Mouse (Mus musculus): ENCODE data around the gene Gucy1b1.

Gene Gucy1b1

DNA sequence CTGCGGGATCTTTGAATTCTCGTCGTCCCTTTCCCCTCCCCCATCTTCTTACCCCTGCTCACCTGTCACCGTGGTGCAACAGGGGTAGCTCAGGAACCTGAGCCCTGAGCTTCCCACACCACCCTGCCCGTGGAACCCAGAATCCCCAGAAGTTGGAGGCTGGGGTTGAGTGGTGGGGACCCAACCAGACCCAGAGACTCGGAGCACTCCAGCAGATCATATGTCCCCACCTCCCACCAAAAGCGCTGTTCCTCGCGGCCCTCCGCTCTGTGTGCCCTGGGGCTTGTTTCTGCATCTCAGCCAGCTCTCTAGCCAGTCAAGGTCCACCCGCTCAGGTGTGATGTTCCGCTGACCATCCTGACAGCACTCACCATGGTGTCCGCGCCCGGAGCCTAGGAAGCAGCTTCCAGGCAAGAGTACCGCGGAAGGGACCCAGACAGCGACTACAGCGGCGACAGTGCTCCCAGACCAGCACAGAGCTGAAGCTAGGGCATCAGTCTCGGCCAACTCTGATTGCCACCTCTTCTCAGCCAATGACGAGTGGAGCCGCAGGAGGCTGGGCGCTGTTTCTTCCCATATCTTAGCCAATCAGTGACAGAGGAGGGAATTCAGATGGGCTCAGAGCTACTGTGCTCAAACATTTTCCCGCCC lies at the start of gene Gucy1b1:
TSS of gene Gucy1b1 (minus strand) at position 489 of the 651 bp plus-strand sequence.
- DNase-seq: peak; percentile 71

DNA sequence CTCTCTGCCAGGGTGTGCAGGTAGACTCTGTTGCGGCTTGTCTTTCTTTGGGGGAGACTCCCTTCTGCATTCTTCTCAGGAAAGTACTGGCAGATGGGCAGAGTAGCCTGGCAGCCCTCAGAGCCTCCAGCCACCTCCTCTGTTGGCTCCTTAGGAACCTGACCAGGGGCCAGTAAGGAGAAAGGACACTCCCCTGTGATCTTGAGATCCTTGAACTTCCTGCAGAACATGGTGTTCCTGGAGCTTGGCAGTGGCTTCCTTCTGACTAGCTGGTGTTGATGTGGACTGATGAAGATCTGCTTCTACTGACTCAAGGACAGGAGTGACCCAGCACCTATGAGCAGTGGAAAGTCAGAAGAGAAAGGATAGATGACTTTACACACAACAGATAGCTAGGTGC lies 44.4 kb upstream of the Gucy1b1 start:
- no peak for DNase-seq

- no peak for DNase-seq
Measured at GRCm38 (mm10) chr3:82112439-82112838, 38.0 kb upstream of the Gucy1b1 start.

DNA sequence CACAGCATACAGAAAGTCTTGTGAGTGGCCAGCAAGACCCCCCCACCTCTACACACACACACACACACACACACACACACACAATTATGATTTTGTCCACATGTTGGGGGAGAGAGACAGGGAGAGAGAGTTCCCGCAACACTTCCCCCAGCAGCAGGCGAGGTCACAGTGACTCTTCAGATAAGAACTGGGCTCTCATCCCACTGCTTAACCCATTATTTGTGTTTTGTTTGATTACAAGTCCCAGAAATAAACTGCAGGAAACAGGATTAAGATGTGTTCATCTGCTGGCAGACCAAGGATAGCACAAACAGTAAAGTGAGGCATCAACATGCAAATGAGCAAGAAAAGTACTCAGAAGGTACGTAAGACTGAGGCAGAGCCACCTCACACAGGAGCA lies 37.5 kb upstream of the Gucy1b1 start:
- no peak for DNase-seq

GRCm38 (mm10) chr3:82108951-82109350 lies 34.5 kb upstream of the Gucy1b1 start:
- DNase-seq: no peak

DNA sequence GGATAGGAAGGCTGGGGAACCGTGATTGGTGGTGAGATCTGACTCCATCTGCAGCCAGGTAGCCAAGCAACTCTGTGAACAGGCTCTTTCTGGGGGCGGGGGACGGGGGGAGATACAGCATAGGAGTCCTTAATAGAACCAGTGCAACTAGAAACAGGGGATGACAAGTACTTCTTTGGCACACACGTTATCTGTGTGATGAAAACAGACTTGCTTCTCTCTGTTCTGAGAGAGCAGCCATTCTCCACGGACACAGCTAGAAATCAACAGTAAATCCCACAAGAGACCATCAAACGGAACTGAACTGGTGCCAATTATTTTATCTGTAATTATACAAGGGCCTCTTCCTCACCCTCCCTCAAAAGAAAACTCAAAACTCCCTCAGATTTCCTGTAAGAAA lies 29.7 kb upstream of the Gucy1b1 start:
- DNase-seq: no peak

- DNase-seq: no peak
Measured at GRCm38 (mm10) chr3:82099127-82099526, 24.6 kb upstream of the Gucy1b1 start.

- no peak for DNase-seq
Measured at GRCm38 (mm10) chr3:82096801-82097200, 22.3 kb upstream of the Gucy1b1 start.

- DNase-seq: peak; percentile 48
Measured at GRCm38 (mm10) chr3:82073741-82074181, 728 bp downstream of the Gucy1b1 start.

DNA sequence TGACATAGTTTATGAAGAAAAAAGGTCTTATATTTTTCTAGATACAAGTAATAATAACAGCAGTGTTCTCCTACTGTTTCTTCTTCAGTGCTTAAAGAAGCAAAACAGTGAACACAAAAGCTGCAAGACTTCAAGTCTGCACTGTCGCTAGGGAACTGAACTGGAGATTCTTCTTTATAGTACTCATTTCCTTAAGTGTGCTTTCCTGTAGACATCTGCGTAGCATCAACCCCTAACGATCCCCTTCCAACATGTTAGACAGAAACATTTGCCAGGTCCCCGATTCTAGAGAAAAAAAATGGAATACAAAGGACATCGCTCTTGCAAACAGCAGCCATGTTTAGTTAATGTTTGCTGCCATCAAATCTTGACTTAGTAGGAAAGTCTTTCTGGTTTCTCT lies 6.7 kb downstream of the Gucy1b1 start:
- no peak for DNase-seq

DNA sequence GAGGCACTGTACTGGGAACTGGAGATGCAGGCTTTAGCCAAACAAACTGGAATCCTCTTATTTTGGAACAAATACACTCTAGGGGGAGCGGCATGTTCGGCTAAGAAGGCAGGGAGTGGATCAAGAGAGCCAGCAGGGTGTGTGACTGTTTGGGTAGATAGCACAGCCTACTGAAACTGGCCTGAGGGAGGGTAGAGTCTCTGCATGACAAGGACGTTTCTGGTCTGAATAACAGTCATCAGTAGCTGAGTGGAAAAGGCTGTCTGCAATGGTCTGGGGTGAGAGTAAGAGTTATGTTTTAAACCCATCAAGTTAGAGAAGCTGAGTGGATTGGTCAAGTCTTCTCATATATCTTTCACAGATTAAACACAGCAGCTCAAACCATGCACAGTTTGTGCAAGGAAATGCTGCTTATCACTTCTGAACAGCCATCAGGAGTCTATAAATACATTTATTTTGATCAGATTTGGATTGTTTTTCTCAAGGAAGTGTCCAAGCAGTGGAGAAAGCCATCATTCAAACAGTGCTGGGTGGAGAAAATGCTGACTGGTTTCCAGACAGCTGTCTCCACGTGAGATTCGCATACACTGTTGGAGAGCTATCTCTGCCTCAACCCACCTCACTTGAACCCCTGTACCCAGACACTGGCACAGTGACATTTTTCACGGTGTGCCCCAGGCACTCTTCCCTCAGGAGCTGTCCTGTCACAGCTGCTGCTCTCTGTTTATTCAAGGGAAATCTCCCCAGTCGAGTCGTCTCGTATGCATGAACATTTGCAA lies 12.9 kb downstream of the Gucy1b1 start:
- no peak for DNase-seq

DNA sequence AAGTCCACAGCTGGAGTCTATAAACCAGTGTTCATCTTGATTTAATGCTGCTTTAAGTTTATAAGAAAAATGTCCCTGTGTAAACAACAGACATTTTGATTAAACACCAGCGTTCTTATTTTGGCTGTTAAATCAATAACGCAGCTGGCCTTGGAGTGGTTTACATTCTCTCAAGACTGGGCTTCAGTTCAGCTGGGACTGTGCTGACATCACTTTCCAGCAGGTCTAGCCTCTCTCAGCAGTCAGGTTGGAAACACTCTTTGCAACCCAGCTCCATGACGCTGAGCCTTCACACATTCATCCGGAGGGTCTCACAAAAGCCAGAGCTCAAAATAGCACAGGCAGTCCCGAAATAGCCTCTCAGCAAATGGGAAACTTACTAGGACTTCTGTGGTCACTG lies 17.3 kb downstream of the Gucy1b1 start:
- DNase-seq: no peak

DNA sequence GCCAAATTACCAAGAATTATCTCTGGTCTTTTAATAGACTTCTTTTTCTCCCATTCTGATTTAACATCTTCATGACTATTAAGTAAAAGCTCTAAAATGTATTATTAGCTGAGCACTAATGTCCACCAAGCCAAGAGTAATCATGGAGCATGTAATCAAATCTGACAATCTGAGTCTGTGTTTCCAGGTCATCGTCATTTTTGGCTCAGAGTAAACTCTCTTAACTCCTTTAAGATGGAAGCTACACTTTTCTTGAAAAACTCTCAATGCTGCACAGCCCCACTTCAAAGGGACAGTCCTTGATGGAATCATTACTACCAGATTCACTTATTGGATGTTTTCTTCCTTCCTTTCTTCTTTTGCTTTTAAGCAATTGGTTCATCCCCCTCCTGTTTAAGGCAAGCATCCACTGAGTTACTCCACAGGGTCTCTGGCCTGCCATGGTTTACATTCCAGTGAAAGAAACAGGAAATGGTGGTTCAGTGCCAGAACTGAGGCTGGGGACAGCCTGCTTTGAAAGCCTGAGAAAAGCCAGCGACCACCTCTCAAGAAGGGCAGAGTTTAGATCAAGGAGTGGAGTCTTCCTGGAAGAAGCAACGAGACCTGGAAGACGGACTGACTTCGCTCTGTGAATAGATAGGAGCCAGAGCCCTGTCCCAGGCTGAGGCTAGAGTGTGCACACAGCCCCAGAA lies 20.1 kb downstream of the Gucy1b1 start:
- no peak for DNase-seq

DNA sequence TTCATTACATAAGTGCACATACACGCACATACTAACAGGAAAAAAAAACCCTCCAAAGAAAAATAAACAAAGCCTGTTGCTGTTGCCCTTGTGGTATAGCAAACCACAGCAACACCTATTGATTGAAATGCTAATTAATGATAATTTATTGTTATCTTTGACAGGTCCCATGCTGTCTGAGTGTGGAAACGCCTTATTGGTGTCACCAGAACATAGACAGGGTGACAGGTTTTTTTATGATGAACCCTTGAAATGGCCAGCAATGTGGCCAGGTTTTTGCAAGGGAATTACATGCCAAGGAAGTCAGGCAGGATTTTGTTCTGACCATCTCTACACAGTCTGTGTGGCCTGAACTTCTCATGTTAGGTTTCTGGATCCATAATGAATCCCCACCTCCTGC lies 22.5 kb downstream of the Gucy1b1 start:
- DNase-seq: no peak

DNA sequence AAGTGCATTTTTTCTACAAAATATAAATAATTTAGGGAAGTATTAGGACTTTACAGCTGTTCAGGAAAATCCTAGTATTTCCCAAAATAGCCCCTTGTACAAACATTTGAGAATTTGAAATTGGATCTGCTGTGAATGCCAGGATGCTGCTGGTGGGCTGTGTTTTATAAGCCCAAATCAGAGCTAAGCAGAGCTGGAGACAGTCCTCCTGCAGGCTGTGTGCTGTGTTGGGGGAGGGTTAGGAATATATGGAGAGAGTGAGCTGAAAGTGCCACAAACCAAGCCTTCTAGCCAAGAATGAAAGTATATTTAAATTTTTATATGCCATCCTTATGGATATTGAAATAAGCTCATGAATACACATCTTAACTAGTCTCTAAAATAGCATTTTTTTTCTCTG lies 23.0 kb downstream of the Gucy1b1 start:
- DNase-seq: no peak

- DNase-seq: no peak
Measured at GRCm38 (mm10) chr3:82048681-82049080, 25.8 kb downstream of the Gucy1b1 start.

DNA sequence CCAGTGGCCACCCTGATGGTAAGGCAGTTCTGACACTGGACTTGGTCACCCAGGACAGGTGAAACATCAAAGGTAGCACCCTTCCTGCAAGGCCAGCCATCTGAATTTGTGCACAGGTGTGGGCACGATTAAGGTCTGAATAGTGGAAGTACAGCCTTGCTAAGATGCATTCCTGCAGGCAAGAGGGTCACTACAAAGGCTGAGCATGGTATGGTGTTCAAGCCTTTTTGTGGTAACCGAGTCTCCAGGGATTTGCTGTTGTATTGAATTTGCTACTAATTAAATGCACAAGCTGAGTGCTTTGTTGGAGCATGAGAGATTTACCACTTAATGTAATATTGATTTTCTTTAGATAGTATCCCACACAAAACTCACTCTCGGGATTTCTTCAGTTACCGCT lies 26.4 kb downstream of the Gucy1b1 start:
- DNase-seq: no peak

DNA sequence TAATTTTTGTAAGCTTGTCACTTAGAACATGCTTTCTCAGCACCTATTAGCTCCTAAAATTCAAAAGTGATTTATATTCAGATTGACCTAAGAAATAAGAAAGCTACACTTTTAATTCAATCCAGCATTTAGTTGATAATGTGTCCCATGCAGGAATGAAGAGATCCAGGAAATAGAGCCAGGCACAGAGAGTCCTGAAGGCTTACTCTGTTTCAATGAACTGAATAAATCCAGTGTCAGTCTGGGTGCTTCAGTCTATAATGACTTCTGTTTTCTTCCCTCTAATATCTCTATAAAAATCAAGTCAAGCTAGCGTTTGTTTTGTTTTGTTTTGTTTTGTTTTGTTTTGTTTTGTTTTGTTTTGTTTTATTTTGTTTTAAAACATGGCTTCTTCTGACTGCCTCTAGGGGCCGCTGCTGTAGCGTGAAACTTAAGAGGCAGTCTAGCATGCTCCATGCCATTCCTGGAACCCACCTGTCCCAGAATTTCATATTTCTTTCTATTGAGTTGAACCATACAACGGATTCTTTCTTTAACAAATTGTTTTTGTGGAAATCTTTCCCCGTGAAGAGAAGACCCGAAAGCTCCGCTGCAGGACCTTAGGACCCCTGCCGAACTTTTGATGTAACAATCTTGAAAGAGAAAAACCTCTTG lies 27.3 kb downstream of the Gucy1b1 start:
- DNase-seq: peak; percentile 32

DNA sequence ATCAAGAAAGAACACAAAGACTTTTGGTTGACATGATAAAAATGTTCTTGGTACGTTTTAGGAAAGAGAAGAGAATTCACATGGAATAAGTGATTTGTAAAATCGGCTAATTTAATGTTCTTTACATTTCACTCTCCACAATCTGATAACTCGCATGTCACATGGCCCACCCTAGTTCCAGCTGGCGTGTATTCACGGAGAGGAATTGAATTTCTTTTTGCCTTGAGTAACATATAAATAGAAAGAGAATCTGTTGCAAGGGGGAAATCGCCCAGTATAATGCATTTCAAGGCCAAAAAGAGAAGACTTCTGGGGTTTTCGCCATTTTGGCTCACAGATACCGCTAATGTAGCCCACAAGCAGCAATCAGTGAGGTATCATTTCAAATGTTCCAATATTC lies 28.4 kb downstream of the Gucy1b1 start:
- DNase-seq: no peak

GRCm38 (mm10) chr3:82044902-82045301 lies 29.6 kb downstream of the Gucy1b1 start:
- DNase-seq: no peak

GRCm38 (mm10) chr3:82043676-82044075 lies 30.8 kb downstream of the Gucy1b1 start:
- no peak for DNase-seq

- DNase-seq: no peak
Measured at GRCm38 (mm10) chr3:82036262-82037044, 38.0 kb downstream of the Gucy1b1 start.
